Mouse (Mus musculus): ENCODE data around the gene Teddm1a.

Gene Teddm1a

GRCm38 (mm10) chr1:153908208-153908607 lies 16.7 kb downstream of the Teddm1a start:
- no peak for DNase-seq

DNA sequence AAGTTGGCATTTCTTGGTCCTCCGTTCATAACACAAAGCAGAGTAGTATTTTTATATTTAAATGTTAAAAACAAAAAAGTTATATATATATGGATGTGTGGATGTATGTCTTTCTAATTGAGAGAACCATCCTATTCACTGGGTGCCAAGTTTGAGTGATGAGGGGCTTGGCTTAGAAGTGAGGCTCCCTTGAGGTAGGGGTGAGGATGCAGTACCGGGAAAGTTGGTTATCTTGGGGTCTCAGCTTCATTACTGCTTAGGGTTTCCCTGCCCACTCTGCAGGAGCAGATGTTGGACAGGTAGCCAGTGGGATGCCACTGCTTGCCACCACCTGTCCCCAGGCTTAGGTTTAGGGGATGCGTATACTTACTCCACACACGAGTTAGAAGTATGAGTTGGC lies 17.2 kb downstream of the Teddm1a start:
- DNase-seq, result no peak

DNA sequence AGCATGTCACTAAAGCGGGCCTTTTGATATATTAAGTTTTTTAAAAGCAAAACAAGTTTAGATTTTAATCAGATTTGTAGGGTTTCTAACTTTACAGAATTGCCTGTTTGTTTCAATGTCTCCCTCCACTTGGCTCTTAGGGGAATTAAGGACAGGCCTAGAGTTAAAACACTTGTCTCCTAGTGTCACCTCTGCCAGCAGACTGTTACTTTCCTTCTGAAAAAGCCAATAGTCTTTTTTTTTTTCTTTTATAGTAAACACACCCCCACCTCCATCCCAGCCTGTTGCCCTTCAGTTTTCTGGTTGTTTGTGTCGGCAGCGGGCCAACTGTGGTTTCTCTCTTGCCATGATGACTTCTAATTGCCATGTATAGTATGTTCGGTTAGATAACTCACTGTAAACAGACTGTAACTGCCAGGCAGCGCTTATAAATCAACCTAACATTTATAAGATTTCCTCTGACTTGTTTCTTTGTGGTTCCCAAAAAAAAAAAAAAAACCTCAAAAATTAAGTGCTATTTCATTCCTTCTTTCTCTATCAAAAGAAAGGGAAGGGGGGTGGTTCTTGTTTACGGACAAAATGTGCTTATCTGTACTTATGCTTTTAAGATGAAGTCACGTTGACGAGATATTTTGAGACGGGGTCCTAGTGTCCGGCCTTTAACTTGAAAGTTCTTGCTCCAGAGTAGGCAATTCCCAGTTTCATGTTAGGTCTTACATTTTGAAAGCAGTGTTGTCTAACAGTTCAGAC lies 17.8 kb downstream of the Teddm1a start:
- no peak for DNase-seq

DNA sequence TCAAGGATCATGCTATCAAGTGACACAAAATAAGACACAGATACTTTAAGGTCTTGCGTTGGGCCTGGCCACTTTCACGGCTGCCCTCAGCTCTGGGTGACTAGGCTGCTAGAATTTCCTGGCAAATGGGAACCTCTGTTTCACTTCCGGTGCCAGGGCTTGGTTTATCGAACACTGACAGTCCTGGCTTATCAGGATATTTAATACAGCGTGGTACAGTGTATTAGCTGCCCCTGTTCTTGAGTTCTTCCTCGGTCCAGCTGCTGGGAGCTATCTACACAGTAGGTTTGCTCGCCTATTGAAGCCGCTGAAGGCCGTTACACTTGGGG lies 18.4 kb downstream of the Teddm1a start:
- DNase-seq, result no peak

- DNase-seq, result no peak
Observed at GRCm38 (mm10) chr1:153910423-153910822, 18.9 kb downstream of the Teddm1a start.

GRCm38 (mm10) chr1:153911276-153911795 lies 19.8 kb downstream of the Teddm1a start:
- DNase-seq, result no peak

GRCm38 (mm10) chr1:153913869-153914268 lies 22.3 kb downstream of the Teddm1a start:
- DNase-seq, result no peak

- DNase-seq, result no peak
Observed at GRCm38 (mm10) chr1:153918521-153919206, 27.1 kb downstream of the Teddm1a start.

DNA sequence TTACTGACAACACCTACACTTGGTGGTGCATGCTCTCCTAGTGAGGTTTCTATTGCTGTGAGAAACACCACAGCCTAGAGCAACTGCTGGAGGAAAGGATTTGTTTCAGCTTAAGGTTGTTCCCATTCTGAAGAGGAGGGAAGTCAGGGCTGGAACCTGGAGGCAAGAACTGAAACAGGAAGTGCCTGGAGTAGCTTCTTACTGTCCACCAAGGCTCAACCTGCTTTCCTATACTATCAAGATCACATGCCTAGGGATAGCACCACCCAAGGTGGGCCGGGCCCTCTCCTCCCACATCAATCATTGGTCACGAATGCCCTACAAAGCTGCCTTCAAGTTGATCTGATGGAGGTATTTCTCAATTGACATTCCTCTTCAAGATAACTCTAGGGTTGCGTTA lies 30.1 kb downstream of the Teddm1a start:
- DNase-seq, result no peak

DNA sequence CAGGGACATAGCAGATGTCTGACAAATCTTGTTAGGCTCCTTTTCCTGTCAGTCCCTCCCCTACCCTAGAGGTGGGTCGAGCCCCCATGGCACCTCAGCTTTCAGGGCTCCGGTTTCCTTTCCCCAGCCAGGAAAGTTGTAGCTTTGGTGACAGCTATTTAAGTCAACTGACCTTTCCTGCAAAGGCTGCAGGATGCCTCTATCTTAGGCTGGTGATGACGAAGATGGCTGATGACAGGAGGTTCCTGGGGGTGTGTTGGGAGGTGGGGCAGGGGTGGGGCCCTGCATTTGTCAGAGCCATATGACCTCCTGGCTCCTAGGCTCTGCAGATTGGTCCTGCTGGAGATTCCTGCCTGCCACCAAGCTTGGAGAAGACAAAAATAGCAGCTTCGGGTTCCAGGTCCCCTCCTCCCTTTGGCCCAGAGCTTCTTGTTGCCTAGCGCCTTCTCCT lies 31.1 kb downstream of the Teddm1a start:
- DNase-seq, result no peak

GRCm38 (mm10) chr1:153924395-153925385 lies 33.1 kb downstream of the Teddm1a start:
- DNase-seq, result no peak

DNA sequence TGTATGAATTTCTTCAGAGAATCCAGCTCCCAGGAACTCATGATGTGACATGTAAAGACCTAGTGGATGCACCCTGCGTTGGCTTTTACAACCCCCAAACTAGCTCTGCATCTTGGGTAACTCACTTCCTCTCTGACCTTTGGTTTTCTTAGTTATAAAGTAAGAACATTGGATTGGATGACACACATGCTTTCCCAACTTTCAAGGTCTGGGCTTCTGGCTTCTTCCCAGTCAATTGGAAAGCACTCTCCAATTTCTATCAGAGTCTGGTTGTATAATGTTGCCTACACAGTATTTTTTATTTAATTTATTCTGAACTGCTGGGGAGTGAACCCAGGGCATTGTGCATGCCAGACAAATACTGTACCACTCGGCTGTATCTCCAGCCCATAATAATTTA lies 38.9 kb downstream of the Teddm1a start:
- no peak for DNase-seq

GRCm38 (mm10) chr1:153933772-153934171 lies 42.2 kb downstream of the Teddm1a start:
- no peak for DNase-seq

GRCm38 (mm10) chr1:153935844-153936380 lies 44.4 kb downstream of the Teddm1a start:
- no peak for DNase-seq

DNA sequence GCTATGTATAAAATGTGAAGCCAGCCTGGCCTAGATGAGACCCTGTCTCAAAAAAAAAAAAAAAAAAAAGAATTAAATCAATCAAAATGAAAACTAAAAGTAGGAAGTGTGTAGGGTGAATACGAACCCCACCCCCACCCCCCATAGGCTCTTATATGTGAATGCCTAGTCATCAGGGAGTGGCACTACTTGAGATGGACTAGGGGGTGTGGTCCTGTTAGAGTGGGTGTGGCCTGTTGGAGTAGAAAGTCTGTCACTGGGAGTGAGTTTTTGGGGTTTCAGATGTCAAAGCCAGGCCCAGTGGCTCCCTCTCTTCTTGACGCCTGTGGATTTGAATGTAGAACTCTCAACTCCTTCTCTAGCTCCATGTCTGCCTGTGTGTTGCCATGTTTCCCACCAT lies 45.5 kb downstream of the Teddm1a start:
- DNase-seq, result no peak

DNA sequence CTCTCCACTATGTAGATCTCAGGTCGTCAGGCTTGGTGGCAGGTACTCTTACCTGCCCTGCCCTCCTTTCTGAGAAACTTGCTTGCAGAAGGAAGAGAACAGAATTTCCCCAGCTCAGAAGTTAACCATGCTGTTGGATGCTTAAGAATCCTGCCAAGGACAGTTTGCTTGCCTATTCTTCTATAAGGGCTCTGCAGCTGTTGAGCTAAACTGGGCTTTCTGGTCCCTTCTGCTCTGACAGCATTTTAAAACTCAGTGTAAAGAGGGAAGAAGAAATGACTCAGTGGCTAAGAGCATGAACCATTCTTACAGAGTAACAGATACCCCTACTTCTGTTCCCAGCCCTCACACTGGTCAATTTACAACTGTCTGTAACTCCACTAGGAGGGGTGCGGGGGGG lies 49.4 kb downstream of the Teddm1a start:
- peak; percentile 32 for DNase-seq
